Mouse (Mus musculus) liver, postnatal 0 days (tissue): ENCODE measurements at regions not wholly inside any gene's neighbourhood (a gene's known extent, or its start where the extent isn't known, plus 50 kb on each side); places are given as distances from the start of the nearest gene placed in this dataset.

Experiments used
- CTCF ChIP-seq: sonication (generic); IDR thresholded peaks from 2 replicates; pipeline ENCODE4 v1.5.1; 2016; ENCODE audit warnings: antibody characterized with exemption, low read depth
- EP300 ChIP-seq: IDR thresholded peaks from 2 replicates; pipeline ENCODE4 v1.6.1; 2016; ENCODE audit warnings: antibody characterized with exemption, low read depth, mild to moderate bottlenecking

DNA sequence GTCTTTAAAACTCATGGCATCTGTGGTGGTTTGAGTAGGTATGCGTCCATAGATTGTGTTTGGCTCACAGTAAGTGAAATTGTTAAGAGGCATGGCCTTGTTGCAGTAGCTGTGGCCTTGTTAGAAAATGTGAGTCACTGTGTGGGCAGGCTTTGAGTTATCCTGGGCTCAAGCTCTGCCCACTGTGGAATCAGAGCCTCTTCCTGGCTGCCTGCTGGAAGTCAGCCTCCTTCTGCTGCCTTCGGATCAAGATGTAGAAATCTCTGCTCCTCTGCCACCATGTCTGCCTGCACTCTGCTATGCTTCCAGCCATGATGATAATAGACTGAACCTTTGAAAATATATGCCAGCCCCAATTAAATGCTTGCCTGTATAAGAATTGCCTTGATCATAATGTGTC is 192.2 kb upstream of the Smarca2 start:
- TF ChIP-seq EP300 (no peak), CTCF (no peak)
